Mouse (Mus musculus): Measurements from ENCODE around the gene Tas2r102.

The Tas2r102 gene

GRCm38 (mm10) chr6:132761831-132762230 is at the start of gene Tas2r102:
TSS of gene Tas2r102 (plus strand) at chr6:132762131.
- CTCF ChIA-PET, result no interaction called here

GRCm38 (mm10) chr6:132737935-132738334 is 24.0 kb upstream of the Tas2r102 start, which contains the start of gene Tas2r115:
TSS of gene Tas2r115 (minus strand) at chr6:132738035.
- CTCF ChIA-PET, result no interaction called here

GRCm38 (mm10) chr6:132750206-132750605 is 11.7 kb upstream of the Tas2r102 start:
- CTCF ChIA-PET, result no interaction called here

- CTCF ChIA-PET, result no interaction called here
These were observed 7.5 kb upstream of the Tas2r102 start, which contains the start of gene Tas2r124 for GRCm38 (mm10) chr6:132754430-132754829. TSS of gene Tas2r124 (plus strand) at chr6:132754730.

- CTCF ChIA-PET, result no interaction called here
These were observed 16.1 kb downstream of the Tas2r102 start, which contains the start of gene Tas2r136 for GRCm38 (mm10) chr6:132778062-132778461. TSS of gene Tas2r136 (minus strand) at chr6:132778162.

- CTCF ChIA-PET, result no interaction called here
These were observed 33.5 kb downstream of the Tas2r102 start for GRCm38 (mm10) chr6:132795393-132795792.

GRCm38 (mm10) chr6:132802518-132802917 is 40.6 kb downstream of the Tas2r102 start, which contains the start of gene Tas2r117:
TSS of gene Tas2r117 (plus strand) at chr6:132802818.
- CTCF ChIA-PET, result no interaction called here

Measured in spleen, embryonic (tissue).